Mouse (Mus musculus): ENCODE results near the gene Gm21440. TPM values are rescaled to one million over a fixed set of nuclear protein-coding genes. Genes with fewer than 3 reads are reported as not detected.

Gm21440 gene
- polyA plus RNA-seq (2012; fragmentation: generic; extraction: Trizol), result not detected

DNA sequence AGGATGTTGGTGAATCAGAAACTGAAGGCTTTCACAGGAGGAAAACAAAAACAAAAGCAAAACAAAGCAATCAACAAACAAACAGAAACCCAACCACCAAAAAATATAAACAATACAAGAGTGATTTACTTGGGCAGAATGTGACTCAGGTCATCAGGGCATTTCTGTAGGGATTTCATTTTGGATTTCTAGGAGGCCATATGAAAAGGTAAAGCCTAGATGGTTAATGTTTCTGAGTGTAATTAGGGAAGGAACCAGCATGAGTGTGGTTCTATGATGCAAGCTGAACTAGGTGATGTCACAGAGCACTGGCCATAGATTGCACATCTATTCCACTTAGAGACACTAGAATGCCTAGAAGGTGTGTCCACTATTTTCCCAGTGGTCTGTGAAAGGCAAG lies at the start of gene Gm21440, which contains the start of gene Gm21454:
TSS of gene Gm21440 (plus strand) at position 301 of the 400 bp plus-strand sequence.
TSS of gene Gm21454 (plus strand) at position 352 of the 400 bp plus-strand sequence.

GRCm38 (mm10) chrY:13223828-13224227 lies 28.4 kb upstream of the Gm21440 start, which contains the start of gene Gm21828:
Gene Gm21828 (minus strand): TSS chrY:13223928.

Other genes starting within 250 kb of the Gm21440 start
- gene Gm20807, start 209.5 kb upstream of the Gm21440 start, polyA plus RNA-seq (2012; fragmentation: generic; extraction: Trizol), result not detected
- gene Gm21891, start 118.9 kb upstream of the Gm21440 start, polyA plus RNA-seq (2012; fragmentation: generic; extraction: Trizol), result not detected
- not detected for gene Gm21425, start 90.4 kb upstream of the Gm21440 start, polyA plus RNA-seq (2012; fragmentation: generic; extraction: Trizol)
- not detected for gene Gm21828, start 28.5 kb upstream of the Gm21440 start, polyA plus RNA-seq (2012; fragmentation: generic; extraction: Trizol)
- not detected for gene Gm21454, start 51 bp downstream of the Gm21440 start, polyA plus RNA-seq (2012; fragmentation: generic; extraction: Trizol)
- gene Gm21725, start 96.7 kb downstream of the Gm21440 start, polyA plus RNA-seq (2012; fragmentation: generic; extraction: Trizol), result not detected
- not detected for gene Gm21866, start 213.2 kb downstream of the Gm21440 start, polyA plus RNA-seq (2012; fragmentation: generic; extraction: Trizol)
- gene Gm20773, start 241.6 kb downstream of the Gm21440 start, polyA plus RNA-seq (2012; fragmentation: generic; extraction: Trizol), result not detected